Comparison of ENCODE assay signal across 9 mouse cellular contexts in genomic region chr7:31082831-31083588, GRCm38 (mm10). TPM values are rescaled to one million over a fixed set of nuclear protein-coding genes. Genes with fewer than 3 reads are reported as not detected.
DNase-seq lines count a peak whose midpoint lies in the region; ATAC-seq and TF ChIP-seq lines count a peak whose summit lies in the region.
"Had no signal": no experiment of that assay in that cellular context is flagged by ENCODE, and none has a peak within 500 bp of the region (broad histone marks: within the 10 kb centered on the region; RNA-seq: fewer than 3 reads in every experiment).

No protein-coding gene starts in this region.

- intact Hi-C loops in heart, postnatal 10 days (cut with DNase I), result loop anchor here (2.0 kb wide), 1 partner anchor 14 kb away; no protein-coding TSS in a partner anchor

- H3K27me3 ChIP-seq in lung, embryonic 14.5 days (ENCODE audit: insufficient read depth, low read length), result no peaks in the 10 kb centered on the region
- H3K27me3 ChIP-seq: lung, embryonic 15.5 days had no signal

- H3K4me1 ChIP-seq in lung, embryonic 14.5 days (ENCODE audit: insufficient read depth), result no peaks in the 10 kb centered on the region

- no peak overlapping the region for H3K4me2 ChIP-seq in lung, embryonic 14.5 days
- H3K4me2 ChIP-seq: lung, embryonic 15.5 days had no signal

- TF ChIP-seq CTCF in lung, embryonic 14.5 days (IDR thresholded peaks at IDR 0.05; ENCODE audit: low read depth), result no peak

- no peak overlapping the region for H3K9ac ChIP-seq in lung, embryonic 14.5 days
- H3K9ac ChIP-seq: lung, embryonic 15.5 days had no signal

- DNase-seq in kidney, adult 18-20 months, result peak; percentile 35
- no peak for DNase-seq in kidney, adult 9 months
- peak; percentile 86 for DNase-seq in adipocyte (ENCODE audit: low spot score)
- peak; percentile 79 to 81 for DNase-seq in cerebellum, postnatal 14 days
- DNase-seq in heart, postnatal 10 days, result peak; percentile 85 to 87
- DNase-seq in lung, embryonic 14.5 days, result no peak
- no peak for DNase-seq in right cerebral cortex, postnatal 36 days (ENCODE audit: low spot score in 2 of 2)

- WGBS in lung, embryonic 14.5 days, result 63% methylated on average over 14 of the region's 14 CpGs

- H3K4me3 ChIP-seq in lung, embryonic 14.5 days (ENCODE audit: low read depth, low read length), result no peak overlapping the region
- H3K4me3 ChIP-seq: lung, embryonic 15.5 days had no signal

- no peaks in the 10 kb centered on the region for H3K36me3 ChIP-seq in lung, embryonic 14.5 days (ENCODE audit: insufficient read depth)
- H3K36me3 ChIP-seq: lung, embryonic 15.5 days had no signal

- ATAC-seq in lung, embryonic 14.5 days (ENCODE audit: insufficient read depth), result 0 out of 2 replicates have a peak, but pooled peaks have one; percentile 19
- no peak for ATAC-seq in monocyte, adult 5-6 weeks (replicated peaks; ENCODE audit: insufficient number of reproducible peaks, low FRiP score, low TSS enrichment, poor library complexity, severe bottlenecking)

- H3K27ac ChIP-seq in lung, embryonic 14.5 days (ENCODE audit: low read depth), result 0 out of 2 replicates have a peak overlapping the region, but pooled peaks have one; percentile 78

- H3K9me3 ChIP-seq in lung, embryonic 14.5 days (ENCODE audit: low read depth, low read length), result no peaks in the 10 kb centered on the region
- H3K9me3 ChIP-seq: lung, embryonic 15.5 days had no signal

RNA-seq across cellular contexts. Expression of gene Fxyd3, which starts 6.5 kb away (rescaled TPM):
- 1 to 10 TPM; 2.8 to 5.1 TPM for total RNA-seq in heart, postnatal 10 days (2021)
- polyA plus RNA-seq in lung, embryonic 14.5 days (2014; fragmentation: Nextera tagmentation; extraction: Ambion mirVana), result 30.7 and 34.0 TPM in 2 replicates
- total RNA-seq in monocyte, adult 5-6 weeks (2017), result 0.29 TPM in 1 of 3 replicates, not detected in the others

RNA-seq across cellular contexts. Expression of gene Lgi4, which starts 23.9 kb away (rescaled TPM):
- total RNA-seq in heart, postnatal 10 days (2021), result 1 to 10 TPM; 3.0 to 4.3 TPM
- 0.13 and 0.38 TPM in 2 replicates for polyA plus RNA-seq in lung, embryonic 14.5 days (2014; fragmentation: Nextera tagmentation; extraction: Ambion mirVana)
- total RNA-seq in monocyte, adult 5-6 weeks (2017), result 0.21 to 0.49 TPM (median 0.38 TPM) in 3 replicates

RNA-seq across cellular contexts. Expression of gene Fxyd1, which starts 26.0 kb away (rescaled TPM):
- total RNA-seq in heart, postnatal 10 days (2021), result 100 to 1,000 TPM; 695 to 726 TPM
- polyA plus RNA-seq in lung, embryonic 14.5 days (2014; fragmentation: Nextera tagmentation; extraction: Ambion mirVana), result 51.4 and 56.6 TPM in 2 replicates
- not detected in 3 replicates for total RNA-seq in monocyte, adult 5-6 weeks (2017)

RNA-seq across cellular contexts. Expression of gene Fxyd7, which starts 31.7 kb away (rescaled TPM):
- 1 to 10 TPM; 1.3 to 1.6 TPM for total RNA-seq in heart, postnatal 10 days (2021)
- polyA plus RNA-seq in lung, embryonic 14.5 days (2014; fragmentation: Nextera tagmentation; extraction: Ambion mirVana), result 9.1 and 9.8 TPM in 2 replicates
- not detected in 3 replicates for total RNA-seq in monocyte, adult 5-6 weeks (2017)

RNA-seq across cellular contexts. Expression of gene Hpn, which starts 32.1 kb away (rescaled TPM):
- total RNA-seq in heart, postnatal 10 days (2021), result 1 to 10 TPM; 2.5 to 3.0 TPM
- polyA plus RNA-seq in lung, embryonic 14.5 days (2014; fragmentation: Nextera tagmentation; extraction: Ambion mirVana), result 9.9 and 10.8 TPM in 2 replicates
- total RNA-seq in monocyte, adult 5-6 weeks (2017), result 0.49 to 1.9 TPM (median 0.57 TPM) in 3 replicates

Comparison
In these comparisons a context has a peak if more than half of its experiments do, and no peak if none do; other contexts are left out.
1. DNase-seq: peak in kidney, adult 18-20 months (single experiment), adipocyte (single experiment), cerebellum, postnatal 14 days (2 of 2) and heart, postnatal 10 days (2 of 2); none in kidney, adult 9 months (single experiment), lung, embryonic 14.5 days (single experiment) and right cerebral cortex, postnatal 36 days (0 of 2).
2. RNA of gene Fxyd1, which starts 26.0 kb away (total RNA-seq): 695 to 726 TPM in heart, postnatal 10 days; not detected in monocyte, adult 5-6 weeks; every median in the first group is over 100 times any median in the second.